Mouse (Mus musculus) kidney, adult 8-10 months (tissue): ENCODE results near the gene Gm28053.

Experiments used
- DNase-seq, 2 experiments: peaks; one replicate each; pipeline ENCODE4 v3.0.0; 2022

Gene Gm28053

GRCm38 (mm10) chr6:48692962-48693361, 25.4 kb upstream of the Gm28053 start:
- DNase-seq = no peak

- DNase-seq = no peak
Observed at GRCm38 (mm10) chr6:48696830-48697554, 21.4 kb upstream of the Gm28053 start.

- no peak for DNase-seq
Observed at GRCm38 (mm10) chr6:48697555-48697930, 20.9 kb upstream of the Gm28053 start.

- DNase-seq = no peak
Observed at GRCm38 (mm10) chr6:48698066-48698856, 20.1 kb upstream of the Gm28053 start.

- no peak for DNase-seq
Observed at GRCm38 (mm10) chr6:48698888-48699287, 19.5 kb upstream of the Gm28053 start.

GRCm38 (mm10) chr6:48700251-48701075, 17.9 kb upstream of the Gm28053 start:
- peak in 1 of 2 experiments; percentile 71 for DNase-seq

- DNase-seq = no peak
Observed at GRCm38 (mm10) chr6:48702146-48702545, 16.3 kb upstream of the Gm28053 start.

GRCm38 (mm10) chr6:48702601-48703000, 15.8 kb upstream of the Gm28053 start:
- no peak for DNase-seq

- no peak for DNase-seq
Observed at GRCm38 (mm10) chr6:48704146-48704545, 14.3 kb upstream of the Gm28053 start.

GRCm38 (mm10) chr6:48706130-48706529, 12.3 kb upstream of the Gm28053 start:
- DNase-seq = no peak

GRCm38 (mm10) chr6:48720326-48720725, 1.9 kb downstream of the Gm28053 start:
- no peak for DNase-seq

GRCm38 (mm10) chr6:48723468-48723867, 5.1 kb downstream of the Gm28053 start:
- DNase-seq = no peak

- DNase-seq = peak; percentile 90 to 97
Observed at GRCm38 (mm10) chr6:48725476-48725875, 7.1 kb downstream of the Gm28053 start.

GRCm38 (mm10) chr6:48727761-48728160, 9.4 kb downstream of the Gm28053 start:
- no peak for DNase-seq

- DNase-seq = no peak
Observed at GRCm38 (mm10) chr6:48732864-48733304, 14.5 kb downstream of the Gm28053 start.

- DNase-seq = no peak
Observed at GRCm38 (mm10) chr6:48733660-48734059, 15.3 kb downstream of the Gm28053 start.

GRCm38 (mm10) chr6:48737053-48737452, 18.6 kb downstream of the Gm28053 start:
- no peak for DNase-seq

- no peak for DNase-seq
Observed at GRCm38 (mm10) chr6:48737688-48738087, 19.3 kb downstream of the Gm28053 start.

GRCm38 (mm10) chr6:48738961-48739779, 20.8 kb downstream of the Gm28053 start, which contains the start of gene Gimap1:
Gimap1 (plus strand) TSS chr6:48739054.
- peak in 1 of 2 experiments; percentile 49 for DNase-seq

- no peak for DNase-seq
Observed at GRCm38 (mm10) chr6:48739780-48740055, 21.3 kb downstream of the Gm28053 start.

GRCm38 (mm10) chr6:48740501-48741169, 22.2 kb downstream of the Gm28053 start:
- no peak for DNase-seq

- DNase-seq = peak in 1 of 2 experiments; percentile 19
Observed at GRCm38 (mm10) chr6:48741273-48741672, 22.9 kb downstream of the Gm28053 start.
